Mouse (Mus musculus): ENCODE measurements around the gene Dlx6. TPM values are rescaled to one million over a fixed set of nuclear protein-coding genes. Genes with fewer than 3 reads are reported as not detected.

The Dlx6 gene
- polyA plus RNA-seq, 1 experiment: 7.2 TPM

DNA sequence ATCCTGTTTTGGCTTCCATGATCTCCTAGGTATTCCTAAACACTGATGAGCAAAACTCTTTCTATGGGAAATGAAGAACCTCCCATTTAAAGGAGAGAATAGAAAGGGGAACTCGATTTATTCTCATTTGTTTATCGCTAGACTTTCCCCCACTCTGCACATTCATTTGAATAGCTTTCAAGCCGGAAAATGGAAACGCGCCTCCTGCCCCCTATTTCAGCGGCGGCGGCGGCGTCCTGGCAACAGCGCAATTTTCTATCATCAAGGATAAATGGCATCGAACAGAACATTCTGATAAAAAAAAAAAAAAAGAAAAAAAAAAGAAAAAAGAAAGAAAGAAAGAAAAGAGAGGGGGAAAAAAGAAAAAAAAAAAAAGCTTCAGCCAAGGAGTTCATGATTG, 13.4 kb upstream of the Dlx6 start:
- H3K4me3 ChIP-seq (ENCODE audit: insufficient read depth, low read length): no peak overlapping the region
- H3K4me1 ChIP-seq (ENCODE audit: control insufficient read depth, insufficient read depth, low read length): no peaks in the 10 kb centered on the region
- no peak overlapping the region for H3K27ac ChIP-seq (ENCODE audit: insufficient read depth, low read length)
- TF ChIP-seq POLR2A (IDR thresholded peaks at IDR 0.05; ENCODE audit: extremely low read depth, insufficient read depth, low read length) (no peak), CTCF (IDR thresholded peaks at IDR 0.05; ENCODE audit: extremely low read depth, insufficient read depth, low read length) (no peak)

- Histone ChIP-seq H3K4me1 (ENCODE audit: control insufficient read depth, insufficient read depth, low read length) (no peaks in the 10 kb centered on the region), H3K27ac (ENCODE audit: insufficient read depth, low read length) (no peak overlapping the region), H3K4me3 (ENCODE audit: insufficient read depth, low read length) (no peak overlapping the region)
- no peak for TF ChIP-seq POLR2A (IDR thresholded peaks at IDR 0.05; ENCODE audit: extremely low read depth, insufficient read depth, low read length)
- no peak for TF ChIP-seq CTCF (IDR thresholded peaks at IDR 0.05; ENCODE audit: extremely low read depth, insufficient read depth, low read length)
These were observed 12.6 kb upstream of the Dlx6 start for GRCm38 (mm10) chr6:6850324-6851060.

DNA sequence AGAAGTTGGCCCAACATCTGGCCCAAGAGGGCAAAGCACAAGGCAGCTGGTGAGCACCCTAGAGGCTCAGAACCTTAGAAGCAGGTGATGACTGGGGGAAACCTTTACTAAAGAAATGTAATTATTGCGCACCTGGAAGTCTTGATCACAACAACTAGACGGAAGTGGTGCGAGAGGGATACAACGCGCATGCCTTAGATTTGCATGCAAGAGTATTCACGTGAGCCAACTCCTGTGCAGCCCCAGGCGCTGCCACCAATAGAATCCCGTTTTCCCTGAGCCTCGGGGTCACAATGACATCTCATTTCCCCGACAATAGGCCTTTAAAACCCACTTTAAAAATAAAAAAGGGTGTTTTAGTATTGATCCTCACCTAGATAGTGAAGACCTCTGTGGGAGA, 12.0 kb upstream of the Dlx6 start:
- no peak overlapping the region for H3K4me3 ChIP-seq (ENCODE audit: insufficient read depth, low read length)

DNA sequence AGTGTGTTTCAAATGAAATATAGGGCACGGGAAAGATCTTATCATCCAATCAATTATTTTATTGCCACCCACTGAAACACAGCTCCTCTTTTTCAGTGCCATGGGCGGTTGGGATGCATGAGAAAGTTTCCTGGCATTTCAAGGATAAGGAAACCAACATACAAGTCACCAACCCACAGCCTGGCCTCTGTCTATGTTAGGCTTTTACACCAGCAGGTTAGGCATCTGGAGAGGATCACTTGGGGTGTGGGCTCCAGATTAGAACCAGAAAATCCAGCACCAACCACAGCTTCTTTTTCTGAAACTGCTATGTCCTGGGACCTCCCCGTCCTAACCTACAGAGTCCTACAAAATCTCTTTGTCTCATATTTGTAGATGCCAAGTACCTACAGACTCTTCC, 10.2 kb upstream of the Dlx6 start:
- H3K4me3 ChIP-seq (ENCODE audit: insufficient read depth, low read length): no peak overlapping the region
- H3K27ac ChIP-seq (ENCODE audit: insufficient read depth, low read length): no peak overlapping the region
- no peaks in the 10 kb centered on the region for H3K4me1 ChIP-seq (ENCODE audit: control insufficient read depth, insufficient read depth, low read length)
- no peak for TF ChIP-seq POLR2A (IDR thresholded peaks at IDR 0.05; ENCODE audit: extremely low read depth, insufficient read depth, low read length)

More for the DNA sequence above, 12.0 kb upstream of the Dlx6 start:
- Histone ChIP-seq H3K4me1 (ENCODE audit: control insufficient read depth, insufficient read depth, low read length) (no peaks in the 10 kb centered on the region), H3K27ac (ENCODE audit: insufficient read depth, low read length) (no peak overlapping the region)
- no peak for TF ChIP-seq POLR2A (IDR thresholded peaks at IDR 0.05; ENCODE audit: extremely low read depth, insufficient read depth, low read length)
- no peak for TF ChIP-seq CTCF (IDR thresholded peaks at IDR 0.05; ENCODE audit: extremely low read depth, insufficient read depth, low read length)

DNA sequence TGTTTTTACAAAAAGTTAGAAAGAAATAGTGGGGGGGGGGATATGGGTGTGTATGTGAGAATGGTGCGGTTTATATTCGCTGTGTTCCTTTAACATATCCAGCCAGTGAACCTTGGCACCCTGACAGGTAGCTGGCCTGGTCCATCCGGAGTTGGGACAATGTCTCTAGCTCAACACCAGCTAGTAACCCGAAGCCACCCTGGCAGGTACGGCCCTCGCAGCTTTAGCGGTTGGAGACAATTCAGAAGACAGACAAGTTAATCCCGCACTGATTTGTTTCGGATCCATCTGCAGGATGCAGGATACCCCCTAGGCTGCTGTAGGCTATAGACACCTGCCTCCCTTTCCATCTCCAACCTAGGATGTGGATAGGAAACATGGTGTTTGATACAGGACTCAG, 9.0 kb upstream of the Dlx6 start:
- Histone ChIP-seq H3K27ac (ENCODE audit: insufficient read depth, low read length) (no peak overlapping the region), H3K4me3 (ENCODE audit: insufficient read depth, low read length) (no peak overlapping the region), H3K4me1 (ENCODE audit: control insufficient read depth, insufficient read depth, low read length) (no peaks in the 10 kb centered on the region)
- no peak for TF ChIP-seq CTCF (IDR thresholded peaks at IDR 0.05; ENCODE audit: extremely low read depth, insufficient read depth, low read length)
- no peak for TF ChIP-seq POLR2A (IDR thresholded peaks at IDR 0.05; ENCODE audit: extremely low read depth, insufficient read depth, low read length)

- no peak overlapping the region for H3K4me3 ChIP-seq (ENCODE audit: insufficient read depth, low read length)
- H3K27ac ChIP-seq (ENCODE audit: insufficient read depth, low read length): no peak overlapping the region
- no peaks in the 10 kb centered on the region for H3K4me1 ChIP-seq (ENCODE audit: control insufficient read depth, insufficient read depth, low read length)
- TF ChIP-seq CTCF (IDR thresholded peaks at IDR 0.05; ENCODE audit: extremely low read depth, insufficient read depth, low read length) (no peak), POLR2A (IDR thresholded peaks at IDR 0.05; ENCODE audit: extremely low read depth, insufficient read depth, low read length) (no peak)
These were observed 8.0 kb upstream of the Dlx6 start for GRCm38 (mm10) chr6:6854902-6855745.

DNA sequence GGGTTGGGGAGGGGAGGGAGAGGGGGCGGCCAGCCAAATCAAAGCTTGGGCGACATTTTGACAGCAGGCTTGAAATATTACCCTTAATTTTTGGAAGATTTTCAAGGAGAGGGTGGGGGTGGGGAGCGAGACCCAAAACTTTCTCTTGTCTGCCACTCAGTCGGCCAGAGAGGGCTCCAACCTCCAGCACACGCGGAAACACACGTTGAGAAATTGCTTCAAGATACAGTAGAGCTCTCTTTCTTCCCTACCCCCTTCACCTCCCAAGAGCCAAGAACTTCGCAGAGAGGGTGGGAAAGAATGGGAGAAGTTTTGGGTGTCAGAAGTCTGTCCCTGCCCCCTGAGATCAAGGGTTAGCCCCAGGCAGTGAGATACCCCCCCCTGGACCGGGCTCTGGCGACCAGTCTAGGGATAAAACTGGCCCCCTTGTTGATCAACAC, 7.4 kb upstream of the Dlx6 start:
- TF ChIP-seq CTCF (IDR thresholded peaks at IDR 0.05; ENCODE audit: extremely low read depth, insufficient read depth, low read length) (no peak), POLR2A (IDR thresholded peaks at IDR 0.05; ENCODE audit: extremely low read depth, insufficient read depth, low read length) (no peak)
- Histone ChIP-seq H3K27ac (ENCODE audit: insufficient read depth, low read length) (no peak overlapping the region), H3K4me1 (ENCODE audit: control insufficient read depth, insufficient read depth, low read length) (no peaks in the 10 kb centered on the region), H3K4me3 (ENCODE audit: insufficient read depth, low read length) (no peak overlapping the region)

DNA sequence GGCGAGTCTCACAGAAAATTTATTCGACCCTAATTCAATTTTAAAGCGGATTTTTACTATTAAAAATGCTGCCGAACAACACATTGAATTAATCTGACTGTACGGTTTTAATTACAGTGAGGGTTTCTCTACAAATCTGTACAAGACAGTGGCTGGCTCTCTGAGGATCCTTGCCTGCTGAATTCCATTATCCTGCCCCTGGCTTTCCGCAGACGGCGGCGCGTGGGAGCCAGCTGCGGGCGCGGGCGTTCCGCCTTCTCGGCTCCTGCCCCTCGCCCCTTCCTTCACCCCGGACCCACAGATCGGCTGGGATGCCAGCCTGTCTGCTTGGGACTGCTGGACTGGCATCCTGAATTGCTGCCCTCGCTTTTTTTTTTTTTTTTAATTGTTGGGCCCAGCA, 6.8 kb upstream of the Dlx6 start:
- H3K4me3 ChIP-seq (ENCODE audit: insufficient read depth, low read length): no peak overlapping the region
- 0 out of 2 replicates have a peak overlapping the region, but pooled peaks have one; percentile 25 for H3K27ac ChIP-seq (ENCODE audit: insufficient read depth, low read length)
- H3K4me1 ChIP-seq (ENCODE audit: control insufficient read depth, insufficient read depth, low read length): no peaks in the 10 kb centered on the region
- TF ChIP-seq POLR2A (IDR thresholded peaks at IDR 0.05; ENCODE audit: extremely low read depth, insufficient read depth, low read length) (no peak), CTCF (IDR thresholded peaks at IDR 0.05; ENCODE audit: extremely low read depth, insufficient read depth, low read length) (no peak)

- H3K4me1 ChIP-seq (ENCODE audit: control insufficient read depth, insufficient read depth, low read length): no peaks in the 10 kb centered on the region
- no peak for TF ChIP-seq POLR2A (IDR thresholded peaks at IDR 0.05; ENCODE audit: extremely low read depth, insufficient read depth, low read length)
- TF ChIP-seq CTCF (IDR thresholded peaks at IDR 0.05; ENCODE audit: extremely low read depth, insufficient read depth, low read length): no peak
- H3K4me3 ChIP-seq (ENCODE audit: insufficient read depth, low read length): 0 out of 2 replicates have a peak overlapping the region, but pooled peaks have one; percentile 11
- no peak overlapping the region for H3K27ac ChIP-seq (ENCODE audit: insufficient read depth, low read length)
These were observed 6.3 kb upstream of the Dlx6 start for GRCm38 (mm10) chr6:6856881-6857280.
